ENCODE assay signal across 8 mouse cellular contexts in genomic region chr1:105780457-105781364, GRCm38 (mm10). TPM values are rescaled to one million over a fixed set of nuclear protein-coding genes. Genes with fewer than 3 reads are reported as not detected.
DNase-seq lines count a peak whose midpoint lies in the region; ATAC-seq lines count a peak whose summit lies in the region.

Tnfrsf11a (plus strand) TSS chr1:105780718.

- DNase-seq in Muller cell, postnatal 12 days (ENCODE audit: inconsistent ontology term) = peak; percentile 63
- peak; percentile 86 to 88 for DNase-seq in cerebellum, postnatal 10 days
- peak; percentile 68 for DNase-seq in gastrocnemius, postnatal 10 days
- peak; percentile 60 to 67 for DNase-seq in left cerebral cortex, adult 18-20 months (ENCODE audit: low spot score in 2 of 2)
- peak; percentile 71 for DNase-seq in lung, postnatal 36 days
- DNase-seq in retina, embryonic 14.5 days (ENCODE audit: low spot score) = peak; percentile 66
- DNase-seq in thymus, postnatal 36 days = peak; percentile 69 to 72

- H3K27me3 ChIP-seq in hindbrain, embryonic 16.5 days (replicated peaks; ENCODE audit: control insufficient read depth, insufficient read depth, low read length) = peaks cover 4% of the 10 kb centered on the region; the same call in 1 of the 2 replicates

- peak; percentile 79 for ATAC-seq in hindbrain, embryonic 16.5 days

- H3K9ac ChIP-seq in hindbrain, embryonic 16.5 days (ENCODE audit: low read depth, low read length) = peak within 1 kb of the TSS; percentile 79

- H3K9me3 ChIP-seq in hindbrain, embryonic 16.5 days (ENCODE audit: control insufficient read depth, low read length) = no peaks in the 10 kb centered on the region

- H3K4me3 ChIP-seq in hindbrain, embryonic 16.5 days (ENCODE audit: low read length) = peak within 1 kb of the TSS; percentile 68

- no peak within 1 kb of the TSS for H3K27ac ChIP-seq in hindbrain, embryonic 16.5 days (ENCODE audit: low read depth, low read length)

- H3K4me2 ChIP-seq in hindbrain, embryonic 16.5 days (ENCODE audit: low read length) = peak within 1 kb of the TSS; percentile 92

- 3% methylated on average over 71 of the region's 77 CpGs for WGBS in hindbrain, embryonic 16.5 days

- H3K4me1 ChIP-seq in hindbrain, embryonic 16.5 days (ENCODE audit: control insufficient read depth, insufficient read depth, low read depth, low read length) = peaks cover 5% of the 10 kb centered on the region; the same call in 1 of the 2 replicates

- no peaks in the 10 kb centered on the region for H3K36me3 ChIP-seq in hindbrain, embryonic 16.5 days (ENCODE audit: control insufficient read depth, insufficient read depth, low read length)

RNA-seq across cellular contexts. Expression of gene Tnfrsf11a, which starts in this region (rescaled TPM):
- total RNA-seq in gastrocnemius, postnatal 10 days (2021) = 1 to 10 TPM; 1.3 to 2.3 TPM
- 0.61 and 0.75 TPM in 2 replicates for polyA plus RNA-seq in hindbrain, embryonic 16.5 days (2015; fragmentation: Nextera tagmentation; extraction: Ambion mirVana)
- 1 to 10 TPM; 5.2 to 6.7 TPM for total RNA-seq in left cerebral cortex, adult 18-20 months (2021)

Comparison
In these comparisons a context has a peak if more than half of its experiments do, and no peak if none do; other contexts are left out.
1. Peak in ATAC-seq, H3K4me3 ChIP-seq, H3K9ac ChIP-seq and H3K4me2 ChIP-seq in hindbrain, embryonic 16.5 days; RNA of the gene not detected or under 1 TPM.